Mouse (Mus musculus): ENCODE measurements around the gene Vmn1r217. TPM values are rescaled to one million over a fixed set of nuclear protein-coding genes. Genes with fewer than 3 reads are reported as not detected.

Vmn1r217 gene
- polyA plus RNA-seq (2015; fragmentation: Illumina TruSeq; extraction: RNeasy Lipid Tissue Mini Kit (QIAGEN cat#74804); ENCODE audit: low read depth, low replicate concordance), result not detected

DNA sequence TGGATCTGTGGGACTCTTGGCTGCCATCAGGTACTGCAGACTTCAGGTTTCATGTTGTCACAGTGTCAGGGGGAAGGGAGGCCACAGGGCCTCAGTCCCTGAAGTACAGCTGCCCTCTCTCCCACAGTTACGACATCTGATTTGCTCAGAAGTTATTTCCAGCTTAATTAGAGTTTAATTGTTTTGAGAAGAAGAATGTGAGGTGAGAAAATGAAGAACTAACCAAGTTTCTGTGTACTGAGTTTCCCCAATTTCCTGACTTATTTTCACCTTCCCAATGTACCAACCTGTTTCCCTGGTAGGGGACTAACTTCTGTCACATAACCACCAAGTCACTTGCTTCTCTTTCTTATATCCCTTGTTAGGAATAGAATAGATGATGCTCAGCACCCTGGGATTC is at the start of gene Vmn1r217:
TSS of gene Vmn1r217 (minus strand) at position 101 of the 400 bp plus-strand sequence.

DNA sequence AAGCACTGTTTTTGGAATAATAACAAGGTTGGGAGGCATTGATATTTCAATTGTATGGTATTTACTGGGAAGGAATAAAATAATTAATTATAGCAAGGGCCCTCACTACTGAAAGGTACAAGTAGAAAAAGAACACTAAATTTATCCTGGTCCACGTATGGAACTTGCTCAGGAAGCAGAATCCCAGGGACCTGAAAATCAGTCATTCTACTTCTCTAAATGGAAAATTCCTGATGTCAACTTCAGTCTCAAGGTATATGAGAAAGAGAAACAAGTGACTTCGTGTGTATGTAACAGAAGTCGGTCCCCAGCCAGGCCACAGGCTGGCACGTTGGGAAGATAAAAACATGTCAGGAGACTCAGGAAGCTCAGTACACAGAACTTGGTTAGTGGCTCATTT is 41.0 kb upstream of the Vmn1r217 start, which contains the start of gene Vmn1r219:
TSS of gene Vmn1r219 (plus strand) at position 301 of the 400 bp plus-strand sequence.

DNA sequence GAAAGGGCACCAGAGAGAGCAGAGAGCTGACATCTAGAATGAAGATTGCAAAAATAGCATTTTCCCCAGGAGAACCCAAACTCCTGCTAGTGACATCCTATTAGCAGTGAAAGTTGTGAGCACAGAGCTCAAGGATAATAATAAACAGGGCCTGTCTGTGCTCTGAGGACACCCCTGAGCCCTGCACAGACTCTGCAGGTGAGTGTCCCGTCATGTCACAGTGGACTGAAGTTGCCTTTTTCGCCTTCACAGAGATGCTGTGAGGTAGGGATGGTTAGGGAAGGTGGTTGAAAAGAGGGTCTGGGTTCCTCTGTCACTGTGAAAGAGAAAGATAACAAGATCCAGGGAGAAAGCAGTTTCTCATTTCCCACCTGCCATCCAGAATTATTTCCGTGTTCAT is 15.1 kb upstream of the Vmn1r217 start, which contains the start of gene Vmn1r218:
TSS of gene Vmn1r218 (plus strand) at position 57 of the 400 bp plus-strand sequence.

DNA sequence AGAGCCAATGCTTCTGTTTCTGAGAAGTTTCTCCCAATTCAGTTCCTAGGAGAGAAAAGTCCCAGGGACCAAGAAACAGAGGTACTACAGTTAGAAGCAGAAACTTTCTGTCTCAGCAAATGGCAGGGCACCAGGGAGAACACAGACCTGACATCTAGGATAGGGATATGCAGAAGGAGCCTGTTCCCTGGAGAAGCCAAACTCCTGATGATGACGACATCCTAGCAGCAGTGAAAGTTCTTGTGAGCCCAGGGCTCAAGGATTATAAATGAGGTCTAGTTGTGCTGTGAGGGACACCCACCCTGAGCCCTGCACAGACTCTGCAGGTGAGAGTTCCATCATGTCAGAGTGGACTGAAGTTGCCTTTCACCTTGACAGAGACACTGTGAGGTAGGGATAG is 50.3 kb downstream of the Vmn1r217 start, which contains the start of gene Vmn1r215:
TSS of gene Vmn1r215 (plus strand) at position 301 of the 400 bp plus-strand sequence.

Other genes starting within 250 kb of the Vmn1r217 start
- gene Vmn1r212, start 234.0 kb downstream of the Vmn1r217 start, polyA plus RNA-seq (2015; fragmentation: Illumina TruSeq; extraction: RNeasy Lipid Tissue Mini Kit (QIAGEN cat#74804); ENCODE audit: low read depth, low replicate concordance), result not detected
- gene Vmn1r213, start 110.6 kb downstream of the Vmn1r217 start, polyA plus RNA-seq (2015; fragmentation: Illumina TruSeq; extraction: RNeasy Lipid Tissue Mini Kit (QIAGEN cat#74804); ENCODE audit: low read depth, low replicate concordance), result not detected
- not detected for gene Vmn1r214, start 87.8 kb downstream of the Vmn1r217 start, polyA plus RNA-seq (2015; fragmentation: Illumina TruSeq; extraction: RNeasy Lipid Tissue Mini Kit (QIAGEN cat#74804); ENCODE audit: low read depth, low replicate concordance)
- gene Vmn1r215, start 50.2 kb downstream of the Vmn1r217 start, polyA plus RNA-seq (2015; fragmentation: Illumina TruSeq; extraction: RNeasy Lipid Tissue Mini Kit (QIAGEN cat#74804); ENCODE audit: low read depth, low replicate concordance), result not detected
- not detected for gene Vmn1r218, start 14.9 kb upstream of the Vmn1r217 start, polyA plus RNA-seq (2015; fragmentation: Illumina TruSeq; extraction: RNeasy Lipid Tissue Mini Kit (QIAGEN cat#74804); ENCODE audit: low read depth, low replicate concordance)
- gene Vmn1r219, start 41.1 kb upstream of the Vmn1r217 start, polyA plus RNA-seq (2015; fragmentation: Illumina TruSeq; extraction: RNeasy Lipid Tissue Mini Kit (QIAGEN cat#74804); ENCODE audit: low read depth, low replicate concordance), result not detected
- gene Vmn1r220, start 69.7 kb upstream of the Vmn1r217 start, polyA plus RNA-seq (2015; fragmentation: Illumina TruSeq; extraction: RNeasy Lipid Tissue Mini Kit (QIAGEN cat#74804); ENCODE audit: low read depth, low replicate concordance), result not detected
- gene Vmn1r221, start 95.9 kb upstream of the Vmn1r217 start, polyA plus RNA-seq (2015; fragmentation: Illumina TruSeq; extraction: RNeasy Lipid Tissue Mini Kit (QIAGEN cat#74804); ENCODE audit: low read depth, low replicate concordance), result not detected
- gene Vmn1r222, start 117.7 kb upstream of the Vmn1r217 start, polyA plus RNA-seq (2015; fragmentation: Illumina TruSeq; extraction: RNeasy Lipid Tissue Mini Kit (QIAGEN cat#74804); ENCODE audit: low read depth, low replicate concordance), result not detected
- not detected for gene Vmn1r223, start 128.9 kb upstream of the Vmn1r217 start, polyA plus RNA-seq (2015; fragmentation: Illumina TruSeq; extraction: RNeasy Lipid Tissue Mini Kit (QIAGEN cat#74804); ENCODE audit: low read depth, low replicate concordance)

Measured in brain, adult 10 weeks (tissue).